Mouse (Mus musculus): ENCODE results near the gene Gdpd5.

Gene Gdpd5

GRCm38 (mm10) chr7:99381214-99382087, at the start of gene Gdpd5:
Gene Gdpd5 (plus strand): TSS chr7:99381414.
- DNase-seq (ENCODE audit: low read depth, low spot score): peak; percentile 97

- peak; percentile 68 for DNase-seq (ENCODE audit: low read depth, low spot score)
Observed at GRCm38 (mm10) chr7:99332774-99333480, 48.3 kb upstream of the Gdpd5 start.

- DNase-seq (ENCODE audit: low read depth, low spot score): no peak
Observed at GRCm38 (mm10) chr7:99340736-99341135, 40.5 kb upstream of the Gdpd5 start.

GRCm38 (mm10) chr7:99343577-99343976, 37.6 kb upstream of the Gdpd5 start:
- DNase-seq (ENCODE audit: low read depth, low spot score): no peak

GRCm38 (mm10) chr7:99347268-99347667, 33.9 kb upstream of the Gdpd5 start:
- no peak for DNase-seq (ENCODE audit: low read depth, low spot score)

GRCm38 (mm10) chr7:99348883-99349282, 32.3 kb upstream of the Gdpd5 start:
- DNase-seq (ENCODE audit: low read depth, low spot score): no peak

GRCm38 (mm10) chr7:99349782-99350720, 31.2 kb upstream of the Gdpd5 start:
- DNase-seq (ENCODE audit: low read depth, low spot score): no peak

- DNase-seq (ENCODE audit: low read depth, low spot score): no peak
Observed at GRCm38 (mm10) chr7:99351104-99351801, 30.0 kb upstream of the Gdpd5 start.

- DNase-seq (ENCODE audit: low read depth, low spot score): no peak
Observed at GRCm38 (mm10) chr7:99351802-99352517, 29.3 kb upstream of the Gdpd5 start.

GRCm38 (mm10) chr7:99352526-99353400, 28.5 kb upstream of the Gdpd5 start, which contains the start of gene Serpinh1:
Gene Serpinh1 (minus strand): TSS chr7:99353239.
- DNase-seq (ENCODE audit: low read depth, low spot score): no peak

GRCm38 (mm10) chr7:99355731-99356131, 25.5 kb upstream of the Gdpd5 start:
- no peak for DNase-seq (ENCODE audit: low read depth, low spot score)

GRCm38 (mm10) chr7:99356244-99356930, 24.8 kb upstream of the Gdpd5 start:
- no peak for DNase-seq (ENCODE audit: low read depth, low spot score)

GRCm38 (mm10) chr7:99357201-99357600, 24.0 kb upstream of the Gdpd5 start:
- no peak for DNase-seq (ENCODE audit: low read depth, low spot score)

- no peak for DNase-seq (ENCODE audit: low read depth, low spot score)
Observed at GRCm38 (mm10) chr7:99358371-99358770, 22.8 kb upstream of the Gdpd5 start.

GRCm38 (mm10) chr7:99360021-99360802, 21.0 kb upstream of the Gdpd5 start:
- no peak for DNase-seq (ENCODE audit: low read depth, low spot score)

GRCm38 (mm10) chr7:99360803-99361414, 20.3 kb upstream of the Gdpd5 start:
- no peak for DNase-seq (ENCODE audit: low read depth, low spot score)

- no peak for DNase-seq (ENCODE audit: low read depth, low spot score)
Observed at GRCm38 (mm10) chr7:99362137-99362536, 19.1 kb upstream of the Gdpd5 start.

Data from retina, postnatal 7 days (tissue).